Mouse (Mus musculus): ENCODE results near the gene Rexo1.

DNA sequence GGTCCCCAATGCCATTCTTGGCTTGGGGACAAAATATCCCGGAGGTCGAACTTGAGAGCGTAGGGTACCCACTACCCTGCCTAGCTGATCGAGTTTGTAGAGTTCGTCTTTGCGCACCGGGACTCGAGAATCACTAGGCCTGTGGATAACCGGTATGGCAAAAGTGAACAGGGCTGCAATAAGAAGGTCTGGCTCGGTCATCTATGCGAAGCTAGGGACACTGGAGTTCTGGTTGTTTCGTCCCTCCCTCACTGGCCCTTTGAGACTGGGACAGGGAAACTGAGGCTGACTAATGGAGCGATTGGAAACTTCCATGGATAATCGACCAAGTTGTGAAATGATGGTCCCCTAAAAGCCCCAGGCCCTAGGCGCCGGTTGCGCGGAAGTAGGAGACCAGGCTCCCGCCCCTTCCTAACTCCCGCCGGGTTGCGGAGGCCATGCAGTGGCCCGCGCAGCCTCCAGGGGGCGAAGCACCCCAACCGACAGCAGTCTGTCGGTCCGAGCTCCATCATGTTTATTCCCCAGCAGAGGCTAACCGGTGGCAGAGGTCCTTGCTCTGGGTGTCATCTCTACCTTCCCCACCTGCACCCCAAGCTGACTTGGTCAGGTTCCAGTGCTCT is 16.9 kb upstream of the Rexo1 start:
- TF ChIP-seq ZC3H11A (IDR thresholded peaks at IDR 0.05; ENCODE audit: borderline replicate concordance, low read depth, low read length) (0 out of 2 replicates have a peak, but pooled peaks have one; percentile 1), CHD2 (IDR thresholded peaks at IDR 0.05; ENCODE audit: low read depth, low read length) (no peak), HCFC1 (IDR thresholded peaks at IDR 0.05; ENCODE audit: borderline replicate concordance, insufficient read depth, low read length) (no peak)
